Mouse (Mus musculus) midbrain, embryonic 14.5 days (tissue): ENCODE measurements around the gene Dnajc16. TPM values are rescaled to one million over a fixed set of nuclear protein-coding genes. Genes with fewer than 3 reads are reported as not detected.
A peak's percentile ranks its signal among the peaks of the same experiment; 100 is the strongest.

Experiments
- ATAC-seq: fragments of 200-750 bp; cut with Nextera tagmentation; 2 replicates; pipeline ENCODE4 v1.8.0; 2017; ENCODE audit warnings: moderate number of reproducible peaks, moderate library complexity; ENCODE audit not compliant: low FRiP score, low TSS enrichment
- DNase-seq: peaks from one replicate; pipeline ENCODE4 v3.0.0-alpha.2; 2015
- H3K27ac ChIP-seq: fragments of 300-500 bp; sonication (generic); replicated peaks from 2 replicates; pipeline ENCODE4 v1.5.1; 2014; ENCODE audit warnings: mild to moderate bottlenecking, low read depth, low read length, moderate library complexity
- H3K27me3 ChIP-seq: fragments of 300-500 bp; sonication (generic); 2 replicates; pipeline ENCODE4 v1.6.1; 2014; ENCODE audit warnings: low read length, control low read depth, mixed read lengths; ENCODE audit not compliant: control insufficient read depth, insufficient read depth
- H3K36me3 ChIP-seq: fragments of 300-500 bp; sonication (generic); 2 replicates; pipeline ENCODE4 v1.6.1; 2014; ENCODE audit warnings: low read length, control low read depth; ENCODE audit not compliant: control insufficient read depth, insufficient read depth
- H3K4me1 ChIP-seq: fragments of 300-500 bp; sonication (generic); 2 replicates; pipeline ENCODE4 v1.6.1; 2014; ENCODE audit warnings: mild to moderate bottlenecking, antibody characterized with exemption, low read length, control low read depth; ENCODE audit not compliant: control insufficient read depth, insufficient read depth
- H3K4me2 ChIP-seq: fragments of 300-500 bp; sonication (generic); 2 replicates; pipeline ENCODE4 v1.6.1; 2014; ENCODE audit warnings: mild to moderate bottlenecking, low read length, moderate library complexity
- H3K4me3 ChIP-seq: fragments of 300-500 bp; sonication (generic); replicated peaks from 2 replicates; pipeline ENCODE4 v1.5.1; 2014; ENCODE audit warnings: low read depth, low read length
- H3K9ac ChIP-seq: fragments of 300-500 bp; sonication (generic); replicated peaks from 2 replicates; pipeline ENCODE4 v1.6.1; 2014; ENCODE audit warnings: mild to moderate bottlenecking, low read length, moderate library complexity
- H3K9me3 ChIP-seq: fragments of 300-500 bp; sonication (generic); 2 replicates; pipeline ENCODE4 v1.6.1; 2016; ENCODE audit warnings: low read length, control low read depth, mixed read lengths; ENCODE audit not compliant: control insufficient read depth
- WGBS: fragments of 180-500 bp; shearing (Covaris S2); extraction: QIAGEN DNeasy Blood & Tissue Kit; methylation state at CpG from one replicate; pipeline ENCODE4 v1.1.7; 2014; 5-methylcytosine and 5-hydroxymethylcytosine counted together
- polyA plus RNA-seq: library from polyadenylated mRNA; unstranded; fragments of >200 nt; fragmentation: Nextera tagmentation; extraction: Ambion mirVana; gene quantifications from 2 replicates; pipeline ENCODE4 v1.2.1, GENCODE M21; 2014

Dnajc16 gene
- polyA plus RNA-seq, 1 experiment from 2014 or later, result 6.0 TPM

DNA sequence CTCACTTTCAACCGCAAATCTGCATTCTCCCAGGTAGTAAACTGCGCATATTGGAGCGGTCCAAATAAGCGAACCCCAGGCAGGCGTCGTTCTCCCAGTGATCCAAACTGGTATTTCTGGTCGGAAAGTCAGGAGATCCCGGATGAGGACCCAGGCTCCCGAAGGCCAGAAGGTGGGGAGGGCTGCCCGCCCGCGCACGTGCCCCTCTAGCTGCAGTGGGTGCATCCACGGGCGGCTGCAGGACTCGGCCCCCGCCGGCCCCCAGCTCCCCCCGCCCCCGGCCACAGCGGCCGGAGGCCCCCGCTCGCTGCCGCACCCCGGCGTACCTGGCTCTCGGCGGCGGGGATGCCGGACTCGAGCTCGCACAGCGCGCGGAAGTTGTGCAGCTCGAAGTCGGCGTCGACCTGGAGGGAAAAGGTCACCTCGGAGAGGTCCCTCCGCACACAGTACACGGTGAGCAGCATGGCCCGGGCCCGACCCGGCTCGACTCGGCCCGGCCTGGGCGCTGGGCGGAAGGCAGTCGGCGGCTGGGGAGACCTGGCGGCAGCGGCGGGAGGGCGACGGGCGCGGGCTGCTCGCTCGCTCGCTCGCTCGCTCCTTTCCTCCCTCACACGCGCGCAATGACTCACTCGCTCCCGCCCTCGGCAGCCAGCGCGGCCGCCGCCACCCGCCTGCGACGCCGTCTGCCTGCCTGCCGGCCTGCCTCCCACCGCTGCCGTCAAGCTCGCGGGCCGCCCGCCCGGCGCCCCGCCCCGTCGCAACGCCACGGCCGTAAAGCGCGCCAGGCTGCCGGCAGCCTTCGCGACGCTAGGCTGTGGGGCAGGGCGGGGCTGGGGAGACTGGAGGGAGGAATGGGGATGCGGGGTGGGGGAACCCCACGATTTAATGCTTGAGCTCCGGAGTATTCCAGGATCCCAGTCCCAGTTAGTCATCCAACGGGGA is 67.7 kb downstream of the Dnajc16 start, which contains the start of gene Ddi2:
Gene Ddi2 (minus strand): TSS at position 689 of the 942 bp plus-strand sequence.
- H3K4me1 ChIP-seq, result peaks cover 13% of the 10 kb centered on the region
- peak within 1 kb of the TSS; percentile 90 for H3K4me2 ChIP-seq
- under 1% methylated on average over 100 of the region's 105 CpGs for WGBS
- peak within 1 kb of the TSS; percentile 89 for H3K27ac ChIP-seq
- peak within 1 kb of the TSS; percentile 92 for H3K9ac ChIP-seq
- no peaks in the 10 kb centered on the region for H3K9me3 ChIP-seq
- H3K27me3 ChIP-seq, result no peaks in the 10 kb centered on the region
- peak within 1 kb of the TSS; percentile 98 for H3K4me3 ChIP-seq
- peak; percentile 90 for ATAC-seq
- no peaks in the 10 kb centered on the region for H3K36me3 ChIP-seq
- peak; percentile 96 for DNase-seq

- Histone ChIP-seq H3K36me3 (peaks cover 2% of the 10 kb centered on the region; the same call in 1 of the 2 replicates), H3K9me3 (no peaks in the 10 kb centered on the region), H3K9ac (peak overlapping the region; percentile 92; the same call in 1 of the 2 replicates), H3K27me3 (no peaks in the 10 kb centered on the region), H3K4me2 (peak overlapping the region; percentile 90), H3K4me3 (peak overlapping the region; percentile 98), H3K27ac (no peak overlapping the region), H3K4me1 (peaks cover 13% of the 10 kb centered on the region)
- DNase-seq (no peak), ATAC-seq (no peak)
- 83% methylated on average over 6 of the region's 6 CpGs for WGBS
These were observed 68.8 kb downstream of the Dnajc16 start for GRCm38 (mm10) chr4:141721961-141722360.

DNA sequence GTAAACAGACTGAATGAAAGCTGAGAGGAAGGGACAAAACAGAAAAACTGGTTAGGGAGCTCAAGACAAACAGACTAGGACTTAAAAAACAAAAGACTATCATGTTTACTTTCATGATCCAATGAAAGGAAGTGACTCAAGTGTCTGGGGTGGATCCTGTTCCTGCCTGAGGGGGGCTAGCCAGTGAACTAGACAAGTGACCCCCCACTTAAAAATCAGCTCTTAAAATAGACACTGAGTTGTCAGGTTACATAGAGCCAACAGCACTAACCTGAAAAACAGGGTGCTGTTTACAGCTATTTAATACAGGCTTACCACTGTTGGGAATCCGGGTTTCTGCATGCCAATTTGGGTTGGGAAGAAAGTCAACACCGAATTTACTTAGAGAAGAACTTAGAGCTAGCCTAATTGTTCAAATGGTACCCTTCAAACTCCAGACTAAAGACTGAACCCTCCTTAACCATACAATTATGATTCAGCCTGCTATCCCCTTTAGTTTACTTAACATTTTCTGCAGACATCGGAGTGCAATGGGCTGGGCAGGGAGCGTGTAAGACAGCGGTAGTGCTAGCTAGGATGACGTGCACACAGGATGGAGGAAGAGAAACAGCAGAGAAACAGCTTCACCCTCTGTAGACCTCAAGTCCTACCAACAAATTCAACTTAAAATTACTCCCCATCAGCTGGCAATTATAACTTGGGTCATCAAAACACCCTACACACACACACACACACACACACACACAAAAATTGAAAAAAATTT is 69.8 kb downstream of the Dnajc16 start:
- no peak for ATAC-seq
- no peak for DNase-seq

GRCm38 (mm10) chr4:141719304-141719703 is 71.4 kb downstream of the Dnajc16 start:
- Histone ChIP-seq H3K4me3 (no peak overlapping the region), H3K36me3 (peaks cover 4% of the 10 kb centered on the region; the same call in 1 of the 2 replicates), H3K27ac (no peak overlapping the region), H3K4me1 (peaks cover 13% of the 10 kb centered on the region), H3K9ac (no peak overlapping the region), H3K9me3 (no peaks in the 10 kb centered on the region), H3K27me3 (no peaks in the 10 kb centered on the region), H3K4me2 (no peak overlapping the region)
- 97% methylated on average over 1 of the region's 1 CpGs for WGBS
- DNase-seq (no peak), ATAC-seq (no peak)

More for the DNA sequence above, 69.8 kb downstream of the Dnajc16 start:
- no peak overlapping the region for H3K27ac ChIP-seq
- no peak overlapping the region for H3K4me3 ChIP-seq
- 86% methylated on average over 6 of the region's 6 CpGs for WGBS
- H3K27me3 ChIP-seq, result no peaks in the 10 kb centered on the region
- H3K9me3 ChIP-seq, result no peaks in the 10 kb centered on the region
- H3K4me2 ChIP-seq, result peak overlapping the region; percentile 90; the same call in 1 of the 2 replicates
- peaks cover 4% of the 10 kb centered on the region; the same call in 1 of the 2 replicates for H3K36me3 ChIP-seq
- peaks cover 13% of the 10 kb centered on the region for H3K4me1 ChIP-seq
- no peak overlapping the region for H3K9ac ChIP-seq

DNA sequence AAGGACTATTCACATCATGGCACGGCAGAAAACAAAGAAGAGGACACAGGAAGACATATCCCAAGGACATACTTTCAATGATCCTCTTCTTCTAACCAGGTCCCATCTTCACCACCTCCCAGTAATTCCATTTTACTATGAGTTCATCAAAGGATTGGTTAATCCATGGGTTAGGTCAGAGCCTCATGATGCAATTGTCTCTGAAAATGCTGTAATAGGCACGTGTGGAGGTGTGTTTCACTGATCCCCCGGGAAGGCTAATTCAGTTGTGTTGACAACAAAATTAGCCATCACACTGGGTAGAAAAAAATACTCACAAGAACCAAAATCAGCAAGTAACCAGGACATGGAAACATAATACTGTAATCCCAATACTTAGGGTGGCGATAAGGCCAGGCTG is 73.1 kb downstream of the Dnajc16 start:
- DNase-seq, result no peak
- no peak overlapping the region for H3K4me3 ChIP-seq
- H3K36me3 ChIP-seq, result peaks cover 12% of the 10 kb centered on the region
- WGBS, result 94% methylated on average over 4 of the region's 4 CpGs
- no peaks in the 10 kb centered on the region for H3K9me3 ChIP-seq
- no peak for ATAC-seq
- peaks cover 13% of the 10 kb centered on the region for H3K4me1 ChIP-seq
- no peak overlapping the region for H3K9ac ChIP-seq
- H3K27ac ChIP-seq, result no peak overlapping the region
- H3K4me2 ChIP-seq, result no peak overlapping the region
- H3K27me3 ChIP-seq, result no peaks in the 10 kb centered on the region

- 91% methylated on average over 2 of the region's 2 CpGs for WGBS
These were observed 75.7 kb downstream of the Dnajc16 start for GRCm38 (mm10) chr4:141715027-141715426.

GRCm38 (mm10) chr4:141713598-141714142 is 77.1 kb downstream of the Dnajc16 start:
- no peaks in the 10 kb centered on the region for H3K27me3 ChIP-seq
- peaks cover 48% of the 10 kb centered on the region for H3K36me3 ChIP-seq
- ATAC-seq, result no peak
- WGBS, result 83% methylated on average over 5 of the region's 5 CpGs
- H3K4me3 ChIP-seq, result no peak overlapping the region
- no peak for DNase-seq
- H3K27ac ChIP-seq, result no peak overlapping the region
- H3K4me1 ChIP-seq, result no peaks in the 10 kb centered on the region
- H3K9ac ChIP-seq, result no peak overlapping the region
- no peaks in the 10 kb centered on the region for H3K9me3 ChIP-seq
- no peak overlapping the region for H3K4me2 ChIP-seq

More at GRCm38 (mm10) chr4:141715027-141715426, 75.7 kb downstream of the Dnajc16 start:
- H3K4me2 ChIP-seq, result no peak overlapping the region
- DNase-seq, result no peak
- H3K27me3 ChIP-seq, result no peaks in the 10 kb centered on the region
- no peak overlapping the region for H3K4me3 ChIP-seq
- ATAC-seq, result no peak
- no peak overlapping the region for H3K9ac ChIP-seq
- H3K27ac ChIP-seq, result no peak overlapping the region
- no peaks in the 10 kb centered on the region for H3K9me3 ChIP-seq
- peaks cover 35% of the 10 kb centered on the region for H3K36me3 ChIP-seq
- H3K4me1 ChIP-seq, result no peaks in the 10 kb centered on the region

DNA sequence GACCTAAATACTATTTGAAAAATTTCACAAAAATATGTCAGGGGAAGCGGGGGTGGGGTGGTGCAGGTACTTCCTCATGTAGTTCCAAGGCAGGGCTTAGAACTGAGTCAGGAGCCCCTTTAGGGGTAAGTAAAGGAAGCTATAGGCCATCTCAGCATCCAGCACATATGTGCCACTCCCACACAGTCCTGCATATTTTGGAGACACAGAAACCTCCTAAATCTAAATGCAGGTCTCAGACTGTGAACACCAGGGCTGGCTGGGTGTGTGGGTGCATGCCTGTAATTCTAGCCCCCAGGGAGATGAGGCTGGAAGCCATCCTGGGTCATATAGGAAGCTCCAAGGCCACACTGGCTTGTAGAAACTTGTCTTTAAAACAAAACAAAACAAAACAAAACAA is 79.5 kb downstream of the Dnajc16 start:
- Histone ChIP-seq H3K9ac (no peak overlapping the region), H3K27ac (no peak overlapping the region), H3K4me2 (no peak overlapping the region), H3K27me3 (no peaks in the 10 kb centered on the region), H3K4me1 (no peaks in the 10 kb centered on the region), H3K4me3 (no peak overlapping the region), H3K9me3 (no peaks in the 10 kb centered on the region), H3K36me3 (peaks cover 69% of the 10 kb centered on the region)
- 100% methylated on average over 1 of the region's 1 CpGs for WGBS
- no peak for ATAC-seq
- DNase-seq, result no peak
